Mouse (Mus musculus): ENCODE measurements around the gene Grin2b.
"Not testable (repeated sequence)": the region's sequence is repeated elsewhere in the genome, so short reads cannot be mapped to it uniquely, and the experiment has no call there.

The Grin2b gene

DNA sequence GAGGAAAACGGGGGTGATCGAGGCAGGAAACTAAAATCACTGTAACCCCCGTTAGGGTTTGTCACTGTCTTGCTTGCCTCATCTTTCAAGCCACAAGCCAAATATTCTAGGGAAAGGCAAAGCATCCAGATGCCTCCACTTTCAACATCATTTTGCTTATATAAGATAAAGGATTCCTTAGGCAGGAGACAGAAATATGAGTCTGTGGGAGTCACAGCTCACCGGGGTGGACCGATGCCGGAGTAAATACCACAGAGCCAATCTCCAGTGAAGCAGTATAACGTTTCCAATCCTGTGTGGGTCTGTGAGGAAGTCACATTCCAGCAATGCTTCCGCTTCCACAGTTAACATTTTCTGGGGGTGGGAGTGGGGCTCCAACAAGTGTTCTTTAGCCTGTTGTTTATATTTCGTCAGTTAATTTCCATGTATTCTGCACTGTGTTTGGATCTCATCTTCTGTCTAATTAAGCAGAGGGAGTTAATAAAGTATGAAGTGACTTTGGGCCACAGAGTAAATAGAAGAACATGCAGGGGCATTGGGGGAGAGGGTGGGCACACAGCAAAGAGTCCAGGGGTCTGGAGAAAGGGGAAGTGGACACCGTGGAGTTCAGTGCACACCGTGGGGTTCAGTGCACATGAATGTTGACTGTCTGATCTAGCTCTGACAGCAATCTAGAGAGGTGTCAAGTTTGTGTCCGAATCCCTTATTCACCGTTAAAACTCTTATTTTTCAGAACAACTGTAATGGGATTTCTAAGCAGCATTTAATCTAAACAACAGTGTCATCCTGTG, 374.9 kb downstream of the Grin2b start:
- DNase-seq (ENCODE audit: low read depth, low spot score): no peak

DNA sequence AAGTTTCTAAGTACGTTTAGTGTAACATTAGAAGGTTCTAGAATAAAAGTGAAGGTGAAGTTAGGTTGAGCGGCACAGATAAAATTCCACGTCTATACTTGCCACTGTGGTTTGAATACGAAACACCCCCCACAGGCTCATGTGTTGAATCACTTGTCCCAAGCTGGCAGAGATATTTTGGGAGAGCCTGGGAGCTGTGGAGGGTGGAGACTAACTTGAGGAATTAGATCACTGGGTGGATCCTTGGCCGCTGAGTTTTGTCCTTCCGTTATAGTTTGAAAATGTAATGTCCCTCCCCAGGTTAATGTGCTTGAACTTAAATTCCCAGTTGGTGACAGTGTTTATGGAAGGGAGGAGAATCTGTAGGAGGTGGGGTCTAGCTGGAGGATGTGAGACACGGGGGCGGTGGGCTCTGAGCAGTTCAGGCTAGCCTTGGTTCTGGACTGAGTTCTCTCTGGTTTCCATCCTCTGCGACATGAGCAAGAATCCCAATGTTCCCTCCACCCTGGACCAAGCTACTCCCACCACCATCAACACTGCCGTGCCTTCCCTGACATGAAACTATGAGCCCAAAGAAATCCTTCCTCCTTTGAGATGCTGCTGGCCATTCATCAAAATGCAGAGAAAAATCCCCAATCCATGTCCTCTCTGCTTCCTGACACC, 375.8 kb downstream of the Grin2b start:
- DNase-seq (ENCODE audit: low read depth, low spot score): no peak

DNA sequence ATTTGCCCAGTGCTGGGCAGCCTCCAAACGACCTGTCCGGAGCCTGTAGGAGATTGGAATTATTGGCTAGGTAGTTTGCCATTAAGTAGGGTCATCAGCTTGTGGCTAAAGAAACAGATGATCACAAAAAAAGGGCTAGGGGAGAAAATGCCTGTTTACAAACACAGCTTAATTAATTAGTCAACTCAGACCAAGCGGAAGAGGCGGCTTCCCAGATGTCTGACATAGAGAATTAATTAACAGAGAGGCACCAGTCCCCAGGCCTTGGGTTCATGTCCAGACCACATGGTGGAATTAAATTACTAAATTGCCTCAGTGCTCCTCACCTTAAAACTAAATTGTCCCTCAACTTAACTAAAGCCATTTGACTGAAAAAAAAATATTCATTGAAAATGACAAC, 376.4 kb downstream of the Grin2b start:
- DNase-seq (ENCODE audit: low read depth, low spot score): no peak

DNA sequence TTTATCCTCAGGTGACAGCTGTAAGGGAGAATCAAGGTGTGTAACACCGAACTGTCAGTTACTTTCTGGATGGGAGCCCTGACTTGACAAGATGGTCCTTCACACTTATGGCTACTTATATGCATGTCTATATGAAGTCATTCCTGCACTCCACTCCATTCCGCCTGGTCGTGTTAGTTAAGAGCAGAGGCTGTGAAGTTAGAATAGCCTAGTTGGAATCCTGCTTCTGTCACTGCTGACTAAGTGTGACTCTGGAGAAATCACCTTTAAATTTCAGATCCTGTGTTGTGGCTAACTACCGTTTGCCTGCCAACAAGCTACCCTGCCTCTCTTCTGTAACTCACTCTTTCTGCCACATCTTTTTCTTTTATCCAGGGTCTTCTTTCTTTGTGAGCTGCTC, 381.9 kb downstream of the Grin2b start:
- no peak for DNase-seq (ENCODE audit: low read depth, low spot score)

DNA sequence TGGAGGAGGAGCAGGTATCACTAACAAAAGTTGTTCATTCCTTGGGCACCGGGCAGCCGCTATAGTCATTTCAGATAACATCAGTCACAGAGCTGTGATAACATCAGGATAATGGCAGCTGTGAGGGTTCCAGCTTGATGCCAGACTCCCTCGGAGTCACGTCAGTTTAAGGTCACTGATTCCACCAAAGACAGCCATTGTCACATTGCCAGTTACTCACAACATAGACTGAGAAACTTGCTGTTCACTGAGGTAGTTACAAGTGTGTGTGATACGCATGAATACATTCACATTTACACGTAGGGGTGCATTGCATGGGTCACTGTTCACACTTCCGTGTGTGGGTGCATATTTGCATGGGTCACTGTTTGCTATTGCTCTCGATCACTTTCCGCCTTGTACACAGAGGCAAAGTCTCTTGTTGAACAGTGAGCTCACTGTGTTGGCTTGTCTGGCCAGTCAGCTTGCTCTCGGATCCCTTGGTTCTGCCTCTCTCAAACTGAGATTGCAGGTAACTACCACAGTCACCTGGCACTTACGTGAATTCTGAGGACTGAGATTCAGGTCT, 383.6 kb downstream of the Grin2b start:
- no peak for DNase-seq (ENCODE audit: low read depth, low spot score)

DNA sequence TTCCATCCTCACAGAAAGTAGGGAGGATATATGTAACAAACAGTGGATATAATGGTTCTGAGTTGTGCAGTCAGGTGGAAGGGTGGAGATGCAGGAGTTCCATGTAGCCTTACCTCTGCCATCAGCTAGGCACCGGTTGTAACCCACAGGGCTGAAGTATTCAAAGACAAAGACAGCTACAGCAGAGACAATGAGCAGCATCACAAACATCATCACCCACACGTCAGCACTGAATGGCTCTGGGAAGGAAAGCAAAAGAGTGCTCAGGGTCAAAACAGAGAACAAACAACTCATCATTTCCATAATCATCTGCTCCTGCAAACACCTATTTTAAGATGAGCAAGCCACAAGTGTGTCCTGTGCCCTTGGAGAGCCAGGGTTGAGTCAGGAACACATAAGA, 398.6 kb downstream of the Grin2b start:
- no peak for DNase-seq (ENCODE audit: low read depth, low spot score)

DNA sequence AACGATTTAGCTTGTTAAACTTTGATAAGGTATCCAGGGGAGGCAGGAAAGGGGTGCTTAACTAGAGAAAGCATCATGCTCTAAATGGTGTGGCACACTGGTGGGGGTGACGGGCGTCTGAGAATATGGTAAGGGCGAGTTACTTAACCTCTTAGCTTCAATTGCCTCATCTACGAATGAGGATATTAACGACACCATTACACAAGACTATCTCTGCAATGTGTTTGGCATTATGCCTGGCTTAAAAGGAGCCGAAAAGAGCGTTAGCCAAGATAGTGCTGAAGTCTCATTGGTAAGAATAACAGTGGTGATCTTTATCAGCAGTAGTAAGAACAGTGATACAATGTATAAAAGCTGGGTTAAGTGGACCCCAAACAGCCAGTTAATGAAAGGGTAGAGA, 405.7 kb downstream of the Grin2b start:
- DNase-seq (ENCODE audit: low read depth, low spot score): no peak

DNA sequence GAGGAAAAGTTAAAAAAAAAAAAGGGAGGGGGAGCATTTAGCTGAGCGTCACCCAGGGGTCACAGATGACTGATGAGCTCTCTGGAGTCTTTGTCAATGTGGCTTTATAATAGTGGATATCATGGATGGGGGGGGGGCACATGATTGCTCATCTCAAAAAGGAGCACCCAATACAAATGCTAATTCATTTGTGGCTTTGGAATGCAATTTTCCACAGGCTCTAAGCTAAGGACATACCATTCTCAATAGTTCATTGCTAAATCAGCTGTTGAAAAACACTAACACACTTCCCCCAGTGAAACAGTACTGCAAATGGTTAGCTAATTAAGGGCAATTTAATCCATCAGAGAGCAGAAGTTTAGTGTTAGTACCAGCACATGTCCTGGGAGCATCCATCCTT, 414.6 kb downstream of the Grin2b start:
- no peak for DNase-seq (ENCODE audit: low read depth, low spot score)

DNA sequence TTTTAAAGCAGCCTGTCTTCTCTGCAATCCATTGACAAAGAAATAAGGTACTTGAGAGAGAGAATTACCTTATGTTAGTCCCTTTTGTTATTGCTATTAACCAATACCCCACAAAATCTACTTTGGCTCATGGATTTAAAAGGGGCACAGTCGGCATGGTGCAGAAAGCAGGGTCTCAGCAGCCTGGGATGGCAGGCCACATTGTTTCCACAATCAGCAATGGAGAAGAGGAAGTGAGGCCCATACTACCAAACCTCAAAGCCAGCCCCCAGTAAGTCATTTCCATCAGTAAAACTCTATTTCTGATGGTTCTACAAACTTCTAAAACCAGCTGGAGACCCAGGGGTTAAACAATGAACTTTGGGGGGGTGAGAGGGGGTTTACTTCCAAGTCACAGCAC, 417.2 kb downstream of the Grin2b start:
- no peak for DNase-seq (ENCODE audit: low read depth, low spot score)

DNA sequence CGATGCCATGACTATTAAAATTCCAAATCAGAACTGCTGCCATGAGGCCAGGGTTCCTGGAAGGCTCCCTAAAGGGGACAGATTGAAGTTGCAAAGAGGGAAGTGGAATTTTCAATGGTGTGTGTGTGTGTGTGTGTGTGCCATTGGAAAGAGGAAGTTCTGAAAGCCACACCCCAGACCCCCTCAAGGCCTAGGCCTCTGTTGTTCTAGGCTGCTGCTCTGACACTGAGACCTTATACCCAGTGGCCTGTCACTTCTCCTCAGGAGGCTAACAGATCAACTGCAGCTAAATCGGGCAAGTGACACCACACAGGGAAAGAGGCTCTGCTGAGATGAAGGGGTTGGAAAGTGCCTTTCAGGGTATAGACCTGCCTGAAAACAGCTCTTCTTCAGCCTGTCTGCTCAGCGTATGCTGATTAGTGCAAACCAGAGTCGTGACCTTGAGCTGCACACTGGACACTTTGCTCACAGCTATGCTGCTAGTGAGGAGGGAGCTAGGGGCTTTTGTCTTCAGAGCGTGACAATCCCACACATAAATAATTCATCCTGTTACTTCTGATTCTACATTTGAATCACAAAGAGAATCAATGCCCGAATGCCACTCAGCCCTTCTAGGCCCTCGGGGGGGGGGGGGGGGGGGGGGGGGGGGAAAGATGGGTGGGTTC, 424.8 kb downstream of the Grin2b start:
- DNase-seq (ENCODE audit: low read depth, low spot score): no peak

DNA sequence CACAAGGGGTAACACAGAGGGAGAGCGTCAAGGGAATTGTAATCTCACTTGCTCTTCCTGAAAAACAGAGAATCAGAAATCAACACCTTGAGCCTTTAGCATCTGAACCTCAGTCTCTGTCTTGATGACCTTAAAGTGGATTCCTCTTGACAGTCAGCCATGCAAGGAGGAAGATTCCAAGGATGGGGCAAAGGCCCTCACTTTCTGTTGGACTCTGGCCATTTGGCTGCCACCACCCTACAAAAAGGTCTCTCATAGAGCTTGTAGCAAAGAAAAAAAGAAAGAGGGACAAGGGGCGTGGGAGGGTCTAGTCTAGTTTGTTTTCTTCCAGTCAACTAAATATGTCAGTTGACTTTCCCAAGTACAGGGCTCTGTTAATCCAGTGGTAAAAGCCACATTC, 427.7 kb downstream of the Grin2b start:
- no peak for DNase-seq (ENCODE audit: low read depth, low spot score)

DNA sequence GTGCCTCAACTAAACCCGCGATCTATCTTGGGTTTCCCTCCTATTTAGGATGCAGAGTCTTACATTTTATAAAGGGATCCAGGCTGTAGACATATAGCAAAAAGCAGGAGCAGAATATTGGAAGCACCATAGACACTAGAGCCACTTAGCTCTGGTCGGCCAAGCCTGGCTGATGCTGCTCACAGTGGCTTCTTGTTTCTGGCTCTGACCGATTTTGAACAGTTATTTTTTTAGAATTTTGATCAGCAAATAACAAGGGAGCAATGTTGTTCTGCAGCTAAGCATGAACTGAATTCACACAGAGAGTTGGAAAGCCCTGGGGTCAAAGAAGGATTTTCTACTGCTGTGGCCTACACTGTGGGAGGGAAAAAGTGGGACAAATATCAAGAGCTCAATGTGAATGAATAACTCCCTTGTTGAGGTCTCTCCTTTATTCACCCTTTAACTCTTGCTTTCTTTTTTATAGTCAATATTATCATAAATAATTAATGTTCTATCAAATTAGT, 439.0 kb downstream of the Grin2b start:
- no peak for DNase-seq (ENCODE audit: low read depth, low spot score)

DNA sequence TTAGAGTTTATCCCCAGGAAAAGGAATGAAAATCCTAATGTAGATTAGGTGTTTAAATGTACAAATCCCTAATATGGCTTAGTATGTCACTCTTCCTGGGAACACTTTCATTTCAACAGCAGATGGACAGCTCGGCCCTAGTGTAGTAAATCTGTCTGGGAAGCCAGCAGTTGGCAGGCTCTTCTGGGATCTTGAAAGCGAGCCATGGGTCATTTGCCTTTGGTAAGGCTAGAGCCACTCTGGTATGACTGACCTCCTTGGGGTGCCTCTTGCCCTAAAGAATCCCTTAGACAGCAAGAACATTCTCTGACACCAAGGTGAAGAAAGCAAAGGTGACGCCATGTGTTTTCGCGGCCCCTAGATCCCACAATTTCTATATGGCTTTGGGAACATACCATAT, 446.2 kb downstream of the Grin2b start:
- DNase-seq (ENCODE audit: low read depth, low spot score): no peak

DNA sequence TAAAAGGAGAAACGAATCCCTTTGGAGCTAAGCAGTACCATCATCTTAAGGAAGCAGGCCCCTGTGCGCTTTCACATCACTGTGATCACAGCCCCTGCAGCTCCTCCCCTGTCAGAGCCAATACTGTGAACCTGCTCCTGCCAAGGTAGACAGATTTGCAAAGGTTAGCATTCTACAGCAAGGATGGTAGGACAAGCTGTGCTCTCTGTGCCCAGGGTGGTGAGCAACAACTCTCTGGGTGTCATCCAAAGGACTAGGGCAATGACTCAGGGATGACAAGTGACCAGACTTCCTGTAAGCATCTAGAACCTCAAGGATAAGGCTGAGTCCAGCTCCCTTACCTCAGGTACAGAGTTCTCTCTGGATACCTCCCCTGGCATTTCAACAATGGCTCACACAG, 451.6 kb downstream of the Grin2b start:
- no peak for DNase-seq (ENCODE audit: low read depth, low spot score)

DNA sequence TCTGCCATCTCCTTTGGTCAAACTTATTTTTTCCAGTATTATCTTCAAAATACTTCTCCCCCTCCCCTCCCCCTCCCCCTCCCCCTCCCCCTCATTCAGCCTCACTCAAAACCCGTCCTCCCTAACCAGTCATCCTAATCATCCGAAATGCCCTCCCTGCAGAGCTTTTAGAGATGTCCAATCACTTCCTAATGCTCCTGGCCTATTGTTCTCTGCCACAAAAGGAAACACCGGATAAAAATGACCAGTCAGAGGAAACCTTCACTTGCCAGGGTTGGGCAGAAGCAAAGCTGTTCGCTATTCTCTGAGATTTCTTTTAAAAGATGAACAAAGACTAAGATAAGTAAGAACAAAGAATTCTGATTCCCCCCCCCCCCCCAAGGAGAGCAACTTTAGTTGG, 458.4 kb downstream of the Grin2b start:
- no peak for DNase-seq (ENCODE audit: low read depth, low spot score)

DNA sequence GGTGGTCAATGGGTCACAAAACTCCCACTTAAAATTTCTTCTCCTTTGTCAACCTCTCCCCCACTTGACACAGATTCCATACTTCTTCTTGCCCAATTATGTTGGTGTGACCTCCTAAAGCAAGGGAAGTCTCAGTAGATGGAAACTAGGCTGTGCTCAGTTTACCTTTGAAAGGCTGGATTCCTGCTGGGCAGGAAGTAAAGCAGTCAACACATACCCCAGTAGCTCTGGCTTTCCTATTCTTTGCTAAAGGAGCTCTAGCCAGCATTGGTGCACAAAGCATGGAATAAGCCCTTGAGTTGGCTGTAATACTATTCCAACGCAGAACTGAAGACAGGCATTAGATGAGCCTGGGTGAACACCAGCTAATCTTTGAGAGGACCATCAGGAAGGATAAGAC, 459.1 kb downstream of the Grin2b start:
- DNase-seq (ENCODE audit: low read depth, low spot score): no peak

DNA sequence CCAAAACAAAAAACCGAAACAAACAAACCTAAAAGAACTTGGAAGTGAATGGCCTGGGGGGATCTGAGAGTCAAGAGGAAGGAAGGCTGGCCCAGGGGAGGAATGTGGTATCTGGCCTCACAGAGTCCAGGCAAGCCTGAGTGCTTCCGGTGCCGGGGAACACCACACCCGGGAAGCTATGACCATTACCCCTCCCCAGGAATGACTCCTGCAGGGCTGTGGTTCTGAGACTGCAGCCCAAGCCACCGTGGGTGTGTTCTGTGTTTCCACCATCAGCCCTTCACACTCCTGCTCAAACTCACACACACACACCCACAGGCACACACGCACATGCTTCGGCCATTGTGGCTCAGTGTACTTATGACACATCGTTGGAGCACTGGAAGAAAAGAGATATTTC, 459.6 kb downstream of the Grin2b start:
- no peak for DNase-seq (ENCODE audit: low read depth, low spot score)

DNA sequence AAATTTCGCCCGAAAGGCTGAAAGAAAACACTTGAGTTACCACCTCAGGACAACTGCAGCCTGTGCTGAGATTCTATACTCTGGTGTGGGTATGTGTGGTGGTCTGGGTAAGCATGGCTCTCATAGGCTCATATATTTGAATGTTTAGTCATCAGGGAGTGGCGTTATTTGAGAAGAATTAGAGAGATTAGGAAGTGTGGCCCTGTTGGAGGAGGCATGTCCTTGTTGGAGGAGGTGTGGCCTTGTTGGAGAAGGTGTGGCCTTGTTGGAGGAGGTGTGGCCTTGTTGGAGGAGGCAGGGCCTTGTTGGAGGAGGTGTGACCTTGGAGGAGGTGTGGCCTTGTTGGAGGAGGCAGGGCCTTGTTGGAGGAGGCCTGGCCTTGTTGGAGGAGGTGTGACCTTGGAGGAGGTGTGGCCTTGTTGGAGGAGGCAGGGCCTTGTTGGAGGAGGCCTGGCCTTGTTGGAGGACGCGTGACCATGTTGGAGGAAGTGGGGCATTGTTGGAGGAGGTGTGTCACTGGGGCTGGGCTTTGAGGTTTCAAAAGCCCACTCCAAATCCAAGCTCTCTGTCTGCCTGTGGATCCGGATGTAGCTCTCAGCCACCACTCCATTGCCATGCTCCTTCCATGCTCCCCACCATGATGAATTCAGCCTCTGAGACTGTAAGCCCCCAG, 466.3 kb downstream of the Grin2b start:
- not testable (repeated sequence) for DNase-seq (ENCODE audit: low read depth, low spot score)

DNA sequence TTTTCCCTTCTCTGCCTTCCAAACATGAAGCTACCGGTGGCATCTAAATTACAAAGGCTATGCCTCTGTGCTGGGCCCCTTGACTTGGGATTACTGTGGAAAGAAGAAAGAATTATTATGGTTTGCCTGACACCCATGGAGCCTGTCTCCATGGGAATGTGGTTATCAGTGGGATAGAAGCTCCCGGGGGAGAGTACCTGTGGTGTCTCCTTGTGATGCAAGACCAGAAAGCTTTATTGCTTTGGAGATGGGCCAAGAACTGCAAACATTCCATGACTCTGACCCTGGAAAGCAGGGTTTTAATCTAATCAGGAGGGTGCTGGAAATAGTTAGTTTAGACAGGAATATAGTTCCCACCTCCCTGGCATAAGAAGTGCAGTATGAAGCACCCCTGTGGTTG, 469.7 kb downstream of the Grin2b start:
- DNase-seq (ENCODE audit: low read depth, low spot score): no peak

DNA sequence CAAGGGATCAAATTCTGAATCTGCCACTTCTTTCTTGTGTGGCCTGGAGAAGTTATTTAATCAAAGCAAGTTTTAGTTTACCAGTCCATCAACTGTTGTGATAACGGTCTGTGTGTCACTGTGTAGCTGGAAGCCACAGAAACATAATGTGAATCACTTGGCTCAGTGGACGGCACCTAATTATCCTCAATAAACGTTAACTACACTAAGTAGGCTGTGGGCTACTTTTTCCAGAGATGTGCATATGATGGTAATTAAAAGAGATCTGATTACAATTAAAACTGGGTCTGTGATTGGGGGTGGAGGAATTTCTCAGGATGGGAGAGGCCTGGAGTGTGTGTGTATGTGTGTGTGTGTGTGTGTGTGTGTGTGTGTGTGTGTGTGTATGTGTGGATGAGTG, 471.9 kb downstream of the Grin2b start:
- no peak for DNase-seq (ENCODE audit: low read depth, low spot score)

DNA sequence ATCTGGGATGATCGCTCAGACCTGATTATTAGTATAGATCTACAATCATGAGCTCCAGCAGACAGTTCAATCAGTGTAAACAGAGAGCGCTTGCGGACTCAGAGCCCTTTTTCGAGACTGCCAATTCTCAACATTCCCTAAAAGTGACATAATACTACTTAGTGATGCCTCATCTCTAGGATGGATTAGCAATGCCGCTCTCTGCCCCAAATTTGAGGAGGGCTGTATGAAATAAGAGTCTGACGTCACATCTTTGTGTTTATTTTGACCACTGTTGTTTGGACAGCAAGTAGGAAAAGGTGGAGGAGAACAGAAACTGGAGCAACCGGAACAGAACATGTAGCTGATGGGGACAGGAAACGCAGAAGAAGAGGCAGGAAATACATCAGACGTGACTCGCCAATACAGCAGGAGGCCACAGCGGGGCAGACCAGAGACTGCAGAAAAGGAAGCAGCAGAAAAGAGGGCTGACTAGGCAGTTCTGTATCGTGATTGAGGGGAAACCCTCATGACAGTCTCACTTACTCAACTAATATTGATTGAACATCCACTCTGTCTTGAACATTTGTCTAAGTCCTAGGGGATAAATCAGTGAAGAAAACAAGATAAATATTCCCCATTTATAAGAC, 472.5 kb downstream of the Grin2b start:
- no peak for DNase-seq (ENCODE audit: low read depth, low spot score)

Data from forelimb bud, embryonic 11.5 days (tissue).